Mouse (Mus musculus): Measurements from ENCODE around the gene Gm11146.

The Gm11146 gene

DNA sequence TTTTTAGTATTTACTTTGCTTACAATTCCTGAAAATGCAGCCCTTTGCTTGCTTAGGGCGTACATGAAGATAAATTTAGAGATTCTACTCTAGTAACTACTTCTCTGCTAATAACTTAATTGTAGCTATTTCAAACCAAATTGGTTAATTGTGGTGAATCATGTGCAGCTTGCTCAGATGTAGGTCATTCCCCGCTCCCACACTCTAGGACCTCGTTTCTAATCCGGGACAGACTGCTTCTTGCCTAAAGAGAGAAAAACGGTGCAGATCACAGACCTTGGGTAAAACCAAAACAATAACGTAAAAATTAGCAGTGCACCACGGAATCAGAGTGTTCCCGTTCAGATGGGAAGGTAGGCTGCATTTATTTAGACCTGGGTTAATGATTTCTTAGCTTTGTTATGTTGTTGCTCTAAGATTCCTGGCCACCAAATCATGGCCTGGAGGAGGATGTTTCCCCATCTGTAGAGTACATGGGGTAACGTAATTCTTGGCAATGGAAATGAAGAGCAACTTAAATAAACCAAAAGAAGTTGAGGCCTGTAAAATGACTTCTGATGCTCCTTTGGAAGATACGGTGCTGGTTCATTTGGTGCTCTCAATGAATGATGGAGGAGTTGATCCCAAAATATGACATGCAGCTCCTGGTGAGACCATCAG, 45.3 kb downstream of the Gm11146 start:
- DNase-seq (ENCODE audit: low spot score) = no peak

DNA sequence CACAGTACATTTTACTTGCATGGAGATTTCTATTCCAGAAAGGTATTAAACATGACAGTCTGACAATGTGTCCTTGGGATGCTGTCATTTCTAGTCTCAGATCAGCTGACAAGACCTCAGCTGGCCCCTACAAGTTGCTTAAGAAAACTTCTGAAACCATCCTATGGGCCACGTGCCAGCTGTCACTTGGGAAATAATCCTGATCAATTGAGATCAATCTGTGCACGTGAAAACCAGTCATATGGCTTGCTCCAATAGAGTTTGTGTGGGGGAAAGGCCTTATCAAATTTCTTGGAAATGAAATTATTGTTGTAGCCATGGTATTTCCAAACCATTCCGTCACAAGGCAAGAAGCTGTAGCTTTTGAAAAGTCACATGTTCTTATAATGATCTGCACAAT, 50.8 kb downstream of the Gm11146 start:
- no peak for DNase-seq (ENCODE audit: low spot score)
